Mouse (Mus musculus) 416B (cell line): ENCODE measurements around the gene Dscaml1.

Source experiments
- DNase-seq: peaks from one replicate; pipeline ENCODE4 v3.0.0; 2011; ENCODE audit warnings: low read depth

Dscaml1 gene

GRCm38 (mm10) chr9:45411803-45412202 lies 14.6 kb upstream of the Dscaml1 start:
- DNase-seq = peak; percentile 62

DNA sequence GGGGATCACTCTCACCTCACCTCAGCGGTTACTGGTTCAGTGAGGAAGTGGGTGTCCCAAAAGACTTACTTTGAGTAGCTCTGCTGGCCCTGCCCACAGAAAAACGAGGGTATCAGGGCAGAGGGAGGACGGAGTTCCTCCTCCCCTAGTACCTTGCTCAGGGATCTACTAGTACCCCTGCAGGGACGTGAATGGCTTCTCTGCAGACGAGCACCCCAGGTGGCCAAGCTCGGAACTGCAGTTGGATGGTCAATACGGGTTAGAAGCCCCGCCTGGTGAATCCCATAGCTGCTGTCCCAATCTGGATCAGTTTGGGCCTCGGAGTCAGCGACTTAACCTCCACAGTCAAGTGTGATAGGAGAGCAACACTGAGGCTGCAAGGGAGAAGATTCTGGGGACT lies 14.1 kb upstream of the Dscaml1 start:
- DNase-seq = peak; percentile 75

GRCm38 (mm10) chr9:45412700-45413477 lies 13.5 kb upstream of the Dscaml1 start:
- no peak for DNase-seq

- DNase-seq = peak; percentile 35
Observed at GRCm38 (mm10) chr9:45413478-45414140, 12.8 kb upstream of the Dscaml1 start.

DNA sequence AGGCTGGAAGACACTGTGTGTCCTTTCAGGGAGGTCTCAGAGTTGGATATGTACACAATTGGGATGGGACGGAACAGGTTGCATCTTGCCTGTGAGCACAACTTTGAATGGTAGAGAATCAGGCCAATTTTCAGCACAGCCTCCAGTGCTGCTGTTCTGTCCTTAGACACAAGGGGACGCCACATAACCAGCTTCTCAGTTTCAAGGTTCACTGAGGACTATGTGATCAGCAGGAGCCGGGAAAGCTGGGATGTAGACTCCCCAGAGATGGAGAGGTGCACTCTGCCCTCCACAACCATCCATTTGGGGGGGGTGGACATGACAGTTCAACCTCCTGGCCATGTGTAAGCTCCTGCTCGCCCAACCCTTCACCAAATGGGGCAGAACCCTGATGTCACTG lies 10.5 kb upstream of the Dscaml1 start:
- peak; percentile 29 for DNase-seq

GRCm38 (mm10) chr9:45417245-45417644 lies 9.2 kb upstream of the Dscaml1 start:
- peak; percentile 68 for DNase-seq

DNA sequence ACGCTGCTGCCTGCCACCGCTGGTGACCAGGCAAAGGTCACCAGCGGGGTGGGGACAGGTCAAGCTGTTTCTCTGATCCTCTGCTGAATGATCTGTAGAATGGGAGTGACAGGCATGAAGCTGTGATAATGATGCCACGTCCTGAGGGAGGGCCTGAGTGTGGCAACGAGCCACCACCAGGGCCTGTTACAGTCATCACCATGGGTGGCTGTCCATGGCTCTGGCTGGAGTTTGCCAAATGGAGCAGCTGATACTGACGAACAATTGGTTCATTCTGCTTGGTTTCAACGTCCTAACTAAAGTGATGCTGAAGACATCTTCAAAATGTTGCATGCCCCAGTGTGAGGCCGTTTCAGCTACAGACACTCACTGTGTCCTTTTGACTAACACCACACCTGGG lies 8.2 kb upstream of the Dscaml1 start:
- DNase-seq = no peak

DNA sequence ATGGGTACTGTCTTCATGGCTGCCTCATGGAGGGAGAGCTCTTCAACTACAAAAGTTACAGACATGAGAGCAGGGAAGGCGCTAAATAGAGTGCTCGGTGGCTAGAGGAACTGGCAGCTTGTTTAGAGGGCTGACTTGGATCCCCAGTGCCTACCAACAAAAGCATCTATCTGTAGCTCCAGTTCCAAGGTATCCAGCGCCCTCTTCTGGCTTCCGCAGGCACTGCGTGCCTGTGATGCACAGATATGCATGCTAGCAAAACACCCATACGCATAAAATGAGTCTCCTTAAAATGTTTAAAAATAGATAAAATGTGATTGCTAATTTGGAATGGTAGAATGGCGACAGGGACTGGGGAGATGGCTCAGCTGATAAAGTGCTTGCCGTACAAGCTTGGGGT lies 5.2 kb upstream of the Dscaml1 start:
- DNase-seq = peak; percentile 23

DNA sequence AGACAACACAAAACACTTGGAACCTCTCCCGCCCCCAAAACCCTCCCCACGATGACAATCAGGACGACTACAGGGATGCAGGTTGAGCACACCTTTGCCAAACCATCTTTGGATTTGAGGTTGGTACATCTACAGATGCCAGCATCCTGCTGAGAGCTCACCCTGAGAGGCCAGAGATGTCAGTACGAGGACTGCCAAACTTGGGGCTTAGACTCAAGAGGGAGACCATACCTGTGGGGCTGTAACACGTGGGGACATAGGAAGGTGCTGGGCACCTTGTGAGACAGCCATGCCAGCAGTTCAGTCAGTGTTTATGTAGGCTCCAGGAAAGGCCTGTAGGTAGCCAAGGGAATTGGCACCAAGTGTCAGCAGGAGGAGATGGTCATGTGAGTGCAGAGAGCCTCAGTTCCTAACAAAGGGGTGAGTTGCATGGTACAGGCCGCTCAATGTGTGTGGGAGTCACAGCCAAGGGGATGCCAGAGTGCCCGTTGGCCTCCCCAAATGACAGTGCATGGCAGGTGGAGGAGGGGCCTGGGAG lies 3.6 kb upstream of the Dscaml1 start:
- no peak for DNase-seq

DNA sequence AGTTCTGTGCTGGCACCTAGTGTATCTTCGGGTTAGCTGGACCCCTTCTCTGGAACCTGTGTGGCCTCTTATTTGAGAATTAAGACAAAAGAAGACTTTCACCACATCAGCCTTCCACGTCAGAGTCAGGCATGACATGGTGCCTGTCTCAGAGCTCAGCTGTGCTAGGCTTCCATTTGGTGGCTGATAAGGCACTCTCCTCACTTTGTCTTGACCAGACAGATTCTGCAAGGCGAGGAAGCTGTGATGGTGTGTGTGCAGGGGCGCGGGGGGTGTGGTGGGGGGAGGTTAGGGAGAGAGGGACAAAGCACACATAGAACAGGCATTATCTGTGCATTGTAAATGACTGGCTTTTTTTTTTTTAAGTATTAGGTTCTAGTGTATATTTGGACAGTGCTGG lies 3.0 kb downstream of the Dscaml1 start:
- no peak for DNase-seq

- no peak for DNase-seq
Observed at GRCm38 (mm10) chr9:45429951-45430697, 3.7 kb downstream of the Dscaml1 start.

DNA sequence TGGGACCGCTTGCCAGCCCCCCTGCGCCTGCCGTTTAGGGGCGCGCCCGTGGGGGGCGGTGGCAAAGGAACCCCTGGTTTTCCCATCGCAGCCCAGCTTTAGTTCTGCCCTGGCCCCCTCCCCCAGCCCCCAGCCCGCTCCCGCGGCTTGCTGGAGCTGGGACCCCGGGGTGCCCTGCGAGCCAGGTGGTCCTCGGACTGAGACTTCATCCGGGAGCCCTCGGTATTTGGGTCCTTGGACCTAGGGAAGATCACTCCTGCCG lies 4.2 kb downstream of the Dscaml1 start:
- no peak for DNase-seq

DNA sequence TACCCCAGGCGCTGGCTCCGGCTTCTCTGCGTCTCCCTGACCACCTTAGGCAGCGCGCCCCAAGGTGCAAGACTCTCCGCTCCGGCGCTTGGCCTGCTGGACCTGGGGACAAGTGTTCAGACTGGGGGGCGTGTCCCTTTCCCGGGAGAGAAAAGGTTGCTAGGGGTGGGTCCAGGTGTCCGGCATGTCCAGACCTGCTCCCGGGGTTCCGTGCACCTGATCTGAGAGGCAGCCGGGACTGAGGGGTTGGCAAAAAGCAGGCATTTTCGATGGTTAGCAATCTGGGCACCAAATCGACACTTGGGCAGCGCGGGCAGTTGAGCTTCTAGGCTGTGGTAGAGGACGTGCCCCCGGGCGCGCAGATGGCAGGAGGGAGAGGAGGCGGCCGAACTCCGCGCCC lies 4.7 kb downstream of the Dscaml1 start:
- no peak for DNase-seq

DNA sequence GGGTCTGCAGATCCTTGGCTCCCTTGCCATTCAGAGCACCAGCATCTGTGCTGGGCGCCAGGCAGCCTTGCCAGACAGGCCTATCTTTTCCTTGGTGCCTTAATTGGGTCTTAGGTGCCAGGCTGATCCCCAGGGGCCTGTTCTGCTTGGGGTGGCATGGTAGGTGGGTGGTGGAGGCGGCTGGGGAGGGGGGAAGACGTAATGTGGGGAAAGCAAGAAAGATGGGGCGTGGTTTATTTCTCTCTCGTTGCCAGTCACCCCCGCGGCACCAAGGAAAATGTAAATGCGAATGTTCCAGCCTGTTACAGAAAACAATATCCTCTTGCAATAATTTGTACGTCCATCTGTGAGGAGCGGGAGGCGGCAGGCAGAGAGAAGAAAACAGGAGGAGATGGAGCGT lies 6.2 kb downstream of the Dscaml1 start:
- DNase-seq = no peak

- DNase-seq = no peak
Observed at GRCm38 (mm10) chr9:45433119-45433518, 6.7 kb downstream of the Dscaml1 start.

- no peak for DNase-seq
Observed at GRCm38 (mm10) chr9:45434171-45434570, 7.7 kb downstream of the Dscaml1 start.

- DNase-seq = no peak
Observed at GRCm38 (mm10) chr9:45439025-45439424, 12.6 kb downstream of the Dscaml1 start.

DNA sequence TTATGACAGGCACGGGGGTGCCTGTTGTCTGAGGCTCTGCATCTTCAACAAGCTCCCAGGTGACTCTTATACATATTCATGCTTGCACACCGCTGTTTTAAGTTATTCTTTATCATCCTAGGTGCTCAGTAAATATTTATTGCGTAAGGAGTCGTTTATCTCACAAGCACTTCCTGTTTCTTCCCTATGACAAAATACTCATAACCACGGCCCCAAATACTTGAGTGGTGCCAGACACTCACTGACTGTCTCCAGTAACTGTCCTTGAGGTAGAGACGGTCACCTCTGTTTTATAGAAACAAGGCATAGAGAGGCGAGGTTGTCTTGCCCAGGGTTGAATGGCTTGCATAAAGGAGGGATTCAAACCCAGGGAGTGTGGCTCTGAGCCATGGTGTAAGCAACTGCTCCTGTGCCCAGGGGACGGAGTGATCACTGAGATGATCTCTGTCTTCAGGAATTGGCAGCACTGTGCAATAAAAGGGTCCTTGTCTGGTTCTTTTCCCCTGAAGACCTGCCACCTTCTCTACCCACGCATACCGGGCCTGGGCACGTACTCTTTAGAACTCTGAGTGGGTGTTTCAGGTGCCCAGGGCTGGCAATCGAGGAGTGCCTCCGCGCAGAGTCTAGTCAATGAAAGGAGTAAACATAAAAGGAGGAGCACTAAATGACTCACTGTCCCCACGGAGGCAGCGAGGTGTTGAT lies 13.8 kb downstream of the Dscaml1 start:
- DNase-seq = peak; percentile 15

DNA sequence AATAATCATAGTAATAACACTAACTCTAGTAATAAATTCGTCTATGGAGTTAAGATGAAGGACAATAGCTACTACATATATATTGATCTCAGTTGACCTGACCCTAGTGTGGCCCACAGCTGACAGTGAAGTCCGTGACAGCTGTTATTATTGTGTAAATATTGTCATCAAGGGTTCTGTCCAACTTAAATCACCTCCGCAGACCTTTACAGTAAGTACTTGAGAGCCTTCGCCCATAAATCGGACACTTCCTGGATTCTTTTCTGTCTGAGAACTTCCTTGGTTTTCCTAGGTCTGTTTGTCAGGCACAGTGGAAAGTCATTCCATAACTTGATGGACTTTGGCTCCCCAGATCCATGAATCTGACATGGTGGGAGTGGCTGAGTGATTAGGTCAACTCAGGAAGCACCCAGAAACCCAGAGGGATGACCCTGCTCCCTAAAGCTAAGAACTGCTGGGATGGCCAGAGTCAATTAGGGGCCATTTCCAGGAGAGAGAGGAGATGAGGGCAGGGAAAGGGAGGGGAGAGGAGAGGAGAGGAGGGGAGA lies 17.9 kb downstream of the Dscaml1 start:
- DNase-seq = no peak

- DNase-seq = no peak
Observed at GRCm38 (mm10) chr9:45449658-45450057, 23.2 kb downstream of the Dscaml1 start.

DNA sequence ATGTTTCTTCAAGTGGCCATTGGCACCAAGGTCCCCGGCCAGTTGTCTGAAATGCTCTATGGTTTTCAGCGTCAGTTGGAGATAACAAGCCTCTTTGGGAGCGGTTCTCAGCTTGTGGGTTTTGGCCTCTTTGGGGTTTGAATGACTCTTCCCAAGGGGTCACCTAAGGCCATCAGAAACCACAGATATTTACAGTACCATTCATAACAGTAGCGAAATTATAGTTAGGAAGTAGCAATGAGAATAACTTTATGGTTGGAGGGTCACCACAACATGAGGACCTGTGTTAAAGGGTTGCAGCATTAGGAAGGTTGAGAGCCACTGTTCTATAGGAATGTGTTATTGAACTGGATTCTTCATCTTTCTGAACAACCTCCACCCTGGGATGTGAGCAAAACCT lies 24.9 kb downstream of the Dscaml1 start:
- DNase-seq = no peak

DNA sequence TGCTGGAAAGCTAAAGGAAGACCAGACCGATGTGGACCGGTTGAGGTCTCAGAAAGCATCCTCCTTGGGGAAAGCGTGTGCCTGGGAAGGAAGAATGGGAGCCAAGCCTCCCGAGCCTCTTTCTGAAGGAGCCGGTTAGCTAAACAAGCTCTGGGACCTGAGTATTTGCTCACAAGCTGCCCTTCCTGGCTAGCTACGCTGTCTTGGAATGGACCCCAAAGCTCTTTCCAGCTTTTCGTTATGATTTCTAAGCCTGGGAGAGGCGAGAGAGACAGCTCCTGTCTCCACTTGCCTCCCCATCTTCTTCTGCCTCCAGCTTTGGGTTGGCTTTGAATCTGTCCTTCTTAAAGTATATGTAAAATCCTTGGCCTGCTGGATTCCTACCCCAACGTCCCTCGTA lies 27.6 kb downstream of the Dscaml1 start:
- DNase-seq = no peak
